Mouse (Mus musculus) myocyte (in vitro differentiated cells): Measurements from ENCODE around the gene Tmem161a.

Source experiments
- E2F4 ChIP-seq: IDR thresholded peaks from one replicate; pipeline ENCODE4 v1.6.1; 2011; ENCODE audit warnings: mild to moderate bottlenecking, control low read depth, moderate library complexity; ENCODE audit not compliant: insufficient read depth
- MAX ChIP-seq: IDR thresholded peaks from one replicate; pipeline ENCODE4 v1.6.1; 2011; ENCODE audit warnings: low read depth, mild to moderate bottlenecking, control low read depth
- MYOG ChIP-seq, 3 experiments: IDR thresholded peaks; one replicate each; pipeline ENCODE4 v1.6.1; 2011; ENCODE audit warnings: control low read depth in 2 of 3, low read depth in 2 of 3, mild to moderate bottlenecking in 2 of 3; ENCODE audit not compliant: insufficient read length in 2 of 3, control insufficient read depth in 1 of 3, insufficient read depth in 1 of 3
- POLR2A ChIP-seq: IDR thresholded peaks from one replicate; pipeline ENCODE4 v1.6.1; 2011; ENCODE audit warnings: low read depth, mild to moderate bottlenecking, control low read depth, moderate library complexity; ENCODE audit not compliant: insufficient read length

GRCm38 (mm10) chr8:70210538-70210937 is 38.4 kb downstream of the Tmem161a start:
- TF ChIP-seq MAX, result no peak
- no peak for TF ChIP-seq POLR2A
- TF ChIP-seq MYOG (IDR thresholded peaks at IDR 0.05; ENCODE audit: control insufficient read depth in 1 of 3, insufficient read depth in 1 of 3, insufficient read length in 2 of 3, low read depth in 2 of 3), result no peak
- TF ChIP-seq E2F4, result no peak
